In the genomic region with DNA sequence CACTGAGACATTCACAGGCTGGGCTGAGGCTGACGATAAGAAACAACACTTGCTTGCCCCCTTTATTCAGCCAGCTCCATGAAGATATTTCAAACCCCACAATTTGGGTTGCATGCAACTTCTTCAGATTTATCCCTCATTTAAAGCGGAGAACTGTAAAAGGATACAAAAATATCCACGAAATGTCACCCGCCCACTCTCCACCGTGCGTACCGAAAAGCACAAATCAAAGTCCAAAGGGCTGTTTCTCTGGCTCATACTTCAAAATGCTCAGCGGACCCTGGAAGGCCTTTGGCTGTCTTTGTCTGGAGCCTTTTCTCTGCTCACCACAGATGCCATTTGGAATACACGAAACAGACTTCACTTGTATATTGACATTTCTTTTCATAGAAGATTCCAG, we compare ENCODE assay signal across 12 mouse cellular contexts. TPM values are rescaled to one million over a fixed set of nuclear protein-coding genes. Genes with fewer than 3 reads are reported as not detected.
DNase-seq lines count a peak whose midpoint lies in the region; ATAC-seq and TF ChIP-seq lines count a peak whose summit lies in the region.
"Had no signal": no experiment of that assay in that cellular context is flagged by ENCODE, and none has a peak within 500 bp of the region (broad histone marks: within the 10 kb centered on the region; RNA-seq: fewer than 3 reads in every experiment).

No protein-coding gene starts in this region.

- H3K9ac ChIP-seq in kidney, embryonic 16.5 days (replicated peaks; ENCODE audit: low read length), result no peak overlapping the region
- no peak overlapping the region for H3K9ac ChIP-seq in limb, embryonic 15.5 days
- H3K9ac ChIP-seq in stomach, postnatal 0 days (ENCODE audit: low read length), result no peak overlapping the region
- H3K9ac ChIP-seq: liver, embryonic 15.5 days had no signal

- peaks cover 2% of the 10 kb centered on the region; the same call in 1 of the 2 replicates for H3K9me3 ChIP-seq in kidney, embryonic 16.5 days (ENCODE audit: low read length)
- no peaks in the 10 kb centered on the region for H3K9me3 ChIP-seq in limb, embryonic 15.5 days
- no peaks in the 10 kb centered on the region for H3K9me3 ChIP-seq in stomach, postnatal 0 days (ENCODE audit: control insufficient read depth, low read length)
- H3K9me3 ChIP-seq: heart, embryonic 10.5 days; liver, embryonic 15.5 days had no signal

- H3K4me1 ChIP-seq in kidney, embryonic 16.5 days (ENCODE audit: insufficient read depth, low read length), result peaks cover 13% of the 10 kb centered on the region
- H3K4me1 ChIP-seq in limb, embryonic 15.5 days, result peaks cover 11% of the 10 kb centered on the region
- no peaks in the 10 kb centered on the region for H3K4me1 ChIP-seq in stomach, postnatal 0 days (replicated peaks; ENCODE audit: control insufficient read depth, insufficient read depth)
- H3K4me1 ChIP-seq: liver, embryonic 15.5 days had no signal

- H3K4me3 ChIP-seq in kidney, embryonic 16.5 days (ENCODE audit: low read length), result no peak overlapping the region
- no peak overlapping the region for H3K4me3 ChIP-seq in limb, embryonic 15.5 days
- no peak overlapping the region for H3K4me3 ChIP-seq in stomach, postnatal 0 days (ENCODE audit: low read depth, low read length)
- H3K4me3 ChIP-seq: erythroblast, embryonic 14.5 days; heart, embryonic 10.5 days; liver, embryonic 15.5 days had no signal

- no peaks in the 10 kb centered on the region for H3K27me3 ChIP-seq in kidney, embryonic 16.5 days (ENCODE audit: insufficient read depth, low read length)
- no peaks in the 10 kb centered on the region for H3K27me3 ChIP-seq in limb, embryonic 15.5 days
- no peaks in the 10 kb centered on the region for H3K27me3 ChIP-seq in stomach, postnatal 0 days (ENCODE audit: control insufficient read depth, insufficient read depth, low read length)
- H3K27me3 ChIP-seq: liver, embryonic 15.5 days had no signal

- no peak overlapping the region for H3K4me2 ChIP-seq in kidney, embryonic 16.5 days (replicated peaks; ENCODE audit: low read depth, low read length)
- no peak overlapping the region for H3K4me2 ChIP-seq in limb, embryonic 15.5 days
- H3K4me2 ChIP-seq in stomach, postnatal 0 days (replicated peaks; ENCODE audit: low read depth), result no peak overlapping the region
- H3K4me2 ChIP-seq: liver, embryonic 15.5 days had no signal

- 27% methylated on average over 9 of the region's 9 CpGs for WGBS in kidney, embryonic 16.5 days
- WGBS in limb, embryonic 15.5 days, result 62% methylated on average over 9 of the region's 9 CpGs
- 54% methylated on average over 9 of the region's 9 CpGs for WGBS in stomach, postnatal 0 days

- peak overlapping the region; percentile 22; the same call in 1 of the 2 replicates for H3K27ac ChIP-seq in kidney, embryonic 16.5 days (ENCODE audit: low read length)
- H3K27ac ChIP-seq in limb, embryonic 15.5 days, result peak overlapping the region; percentile 63
- no peak overlapping the region for H3K27ac ChIP-seq in stomach, postnatal 0 days (replicated peaks)
- H3K27ac ChIP-seq: heart, embryonic 10.5 days; liver, embryonic 15.5 days had no signal

- no peak for TF ChIP-seq CTCF in stomach, postnatal 0 days (IDR thresholded peaks at IDR 0.05; ENCODE audit: low read depth)

- no peaks in the 10 kb centered on the region for H3K36me3 ChIP-seq in kidney, embryonic 16.5 days (ENCODE audit: insufficient read depth, low read length)
- H3K36me3 ChIP-seq in limb, embryonic 15.5 days, result no peaks in the 10 kb centered on the region
- H3K36me3 ChIP-seq in stomach, postnatal 0 days (ENCODE audit: control insufficient read depth, insufficient read depth, low read length), result no peaks in the 10 kb centered on the region
- H3K36me3 ChIP-seq: heart, embryonic 10.5 days; liver, embryonic 15.5 days had no signal

- DNase-seq in cerebellum, postnatal 10 days, result peak; percentile 16 to 17
- no peak for DNase-seq in cerebellum, postnatal 4 days (ENCODE audit: low spot score in 2 of 2)
- peak; percentile 30 to 60 for DNase-seq in left cerebral cortex, adult 18-20 months (ENCODE audit: low spot score in 2 of 2)
- DNase-seq in left cerebral cortex, postnatal 10 days (ENCODE audit: extremely low spot score in 1 of 2, low spot score in 2 of 2), result no peak
- no peak for DNase-seq in urinary bladder, postnatal 10 days (ENCODE audit: low spot score)
- no peak for DNase-seq in stomach, postnatal 0 days (ENCODE audit: low spot score)
- DNase-seq: cerebellum, adult 9-11 months had no signal

- intact Hi-C loops in left cerebral cortex, postnatal 10 days (cut with DNase I), result no loop called here

- ATAC-seq in kidney, embryonic 16.5 days (ENCODE audit: low FRiP score, low TSS enrichment), result peak; percentile 61; the same call in 1 of the 2 replicates
- ATAC-seq in limb, embryonic 15.5 days (ENCODE audit: insufficient number of reproducible peaks, low FRiP score, low TSS enrichment, low read depth), result no peak
- ATAC-seq in stomach, postnatal 0 days (ENCODE audit: low FRiP score, low TSS enrichment), result no peak

- no peak for TF ChIP-seq EP300 in stomach, postnatal 0 days (optimal IDR thresholded peaks at IDR 0.05)

RNA-seq across cellular contexts. Expression of gene Sestd1, which starts 42.8 kb away (rescaled TPM):
- 10 to 100 TPM; 48.2 to 54.6 TPM for total RNA-seq in left cerebral cortex, adult 18-20 months (2021)
- total RNA-seq in left cerebral cortex, postnatal 10 days (2021), result 100 to 1,000 TPM; 113 to 119 TPM
- 30.0 TPM in 2 replicates for polyA plus RNA-seq in kidney, embryonic 16.5 days (2015; fragmentation: Nextera tagmentation; extraction: Ambion mirVana)
- polyA plus RNA-seq in limb, embryonic 15.5 days (2015; fragmentation: Nextera tagmentation; extraction: Ambion mirVana), result 16.9 and 17.3 TPM in 2 replicates
- 7.5 and 7.6 TPM in 2 replicates for polyA plus RNA-seq in stomach, postnatal 0 days (2015; fragmentation: Nextera tagmentation; extraction: Ambion mirVana)
- polyA plus RNA-seq: erythroblast, embryonic 14.5 days had no signal

Comparison
In these comparisons a context has a peak if more than half of its experiments do, and no peak if none do; other contexts are left out.
1. DNase-seq: peak in cerebellum, postnatal 10 days (2 of 2) and left cerebral cortex, adult 18-20 months (2 of 2); none in cerebellum, postnatal 4 days (0 of 2), left cerebral cortex, postnatal 10 days (0 of 2), urinary bladder, postnatal 10 days (single experiment) and stomach, postnatal 0 days (single experiment).